Mouse (Mus musculus) adrenal gland, adult 10 weeks (tissue): ENCODE data around the gene Zbtb3. TPM values are rescaled to one million over a fixed set of nuclear protein-coding genes. Genes with fewer than 3 reads are reported as not detected.

Experiments
- polyA plus RNA-seq: library from polyadenylated mRNA; stranded (reverse); fragments of 350-450 nt; fragmentation: Illumina TruSeq; extraction: RNeasy Lipid Tissue Mini Kit (QIAGEN cat#74804); gene quantifications from one replicate; pipeline ENCODE4 v1.2.3, GENCODE M21; 2014; ENCODE audit warnings: low read depth, low replicate concordance

The Zbtb3 gene
- 0.47 TPM for polyA plus RNA-seq

GRCm38 (mm10) chr19:8802130-8802821, at the start of gene Zbtb3:
Gene Zbtb3, plus strand, starts transcription at chr19:8802555.

DNA sequence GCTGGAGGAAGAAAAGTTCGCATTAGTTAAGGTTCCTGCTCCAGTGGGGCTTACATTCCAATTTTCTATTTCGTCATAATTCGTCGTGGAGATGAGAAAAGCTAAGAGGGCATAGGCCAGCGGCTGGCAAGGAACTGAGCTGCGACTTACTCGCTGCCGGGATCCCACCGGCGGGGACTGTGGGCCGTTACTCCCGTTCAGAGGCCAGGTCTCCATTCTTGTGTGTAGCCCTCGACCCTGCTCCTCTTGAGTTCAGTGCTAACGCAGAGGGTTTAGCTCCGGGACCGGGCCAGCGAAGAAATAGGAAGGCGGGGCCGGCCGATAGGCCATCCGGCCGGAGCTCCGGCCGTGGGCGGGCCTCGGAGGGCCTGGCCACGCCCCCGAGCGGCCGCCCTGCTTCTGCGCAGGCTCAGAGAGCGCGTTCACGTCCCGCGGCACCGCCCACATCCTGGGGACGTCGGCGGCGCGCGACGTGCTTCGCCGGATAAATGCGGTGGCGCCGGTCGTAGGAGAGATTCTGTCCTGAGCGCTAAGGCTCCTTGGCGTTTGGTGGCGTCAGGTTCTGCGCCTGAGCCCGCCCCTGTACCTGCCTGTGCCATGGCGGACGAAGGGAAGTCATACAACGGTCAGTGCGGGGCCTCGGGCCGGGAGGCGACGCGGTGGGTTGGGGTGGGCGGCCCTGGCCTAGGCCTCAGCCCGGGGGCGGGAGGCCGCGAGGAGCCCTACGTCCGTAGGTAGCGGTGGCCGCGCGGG, 45.5 kb upstream of the Zbtb3 start, which contains the start of gene Nxf1:
Gene Nxf1, plus strand, starts transcription at position 439 of the 753 bp plus-strand sequence.

DNA sequence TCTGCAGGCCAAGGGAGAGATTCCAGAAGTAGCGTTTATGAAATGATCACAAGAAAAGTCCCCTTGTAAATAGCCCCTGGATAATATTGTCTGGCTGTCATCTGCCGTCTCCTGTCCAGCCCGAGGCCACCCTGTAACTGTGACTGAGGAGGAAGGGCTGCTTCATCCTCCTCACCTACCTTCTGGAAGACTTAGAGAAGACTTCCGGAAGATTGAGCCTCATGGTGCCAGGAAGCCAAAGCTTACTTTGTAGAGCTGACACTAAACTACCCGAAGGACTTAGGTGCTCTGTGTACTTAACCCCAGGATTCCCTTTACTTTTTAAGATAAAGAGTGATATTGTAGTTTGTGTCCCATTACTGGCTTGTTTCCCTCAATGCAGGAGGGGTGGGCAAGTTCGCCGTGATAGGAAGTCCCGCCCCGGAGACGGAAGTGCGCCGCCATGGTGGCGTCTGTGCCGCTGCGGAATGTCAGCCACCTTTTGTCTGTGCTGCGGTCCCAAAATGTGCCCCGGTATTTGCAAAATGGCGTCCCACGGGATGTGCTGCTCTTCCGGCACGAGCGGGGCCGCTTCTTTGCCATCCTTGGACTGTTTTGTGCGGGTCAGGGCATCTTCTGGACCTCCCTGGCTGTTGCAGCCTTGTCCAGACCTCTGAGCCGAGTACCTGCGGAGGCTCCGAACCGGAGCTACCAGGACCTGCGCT, 31.6 kb upstream of the Zbtb3 start, which contains the start of gene Tmem223:
Gene Tmem223, plus strand, starts transcription at position 430 of the 704 bp plus-strand sequence.

GRCm38 (mm10) chr19:8774086-8774835, 28.1 kb upstream of the Zbtb3 start, which contains the start of gene Tmem179b:
Gene Tmem179b, minus strand, starts transcription at chr19:8774467.

GRCm38 (mm10) chr19:8786008-8786781, 16.2 kb upstream of the Zbtb3 start, which contains the start of gene Taf6l:
Gene Taf6l, minus strand, starts transcription at chr19:8786417.

GRCm38 (mm10) chr19:8798264-8798946, 4.0 kb upstream of the Zbtb3 start, which contains the start of gene Polr2g:
Gene Polr2g, minus strand, starts transcription at chr19:8798577.

DNA sequence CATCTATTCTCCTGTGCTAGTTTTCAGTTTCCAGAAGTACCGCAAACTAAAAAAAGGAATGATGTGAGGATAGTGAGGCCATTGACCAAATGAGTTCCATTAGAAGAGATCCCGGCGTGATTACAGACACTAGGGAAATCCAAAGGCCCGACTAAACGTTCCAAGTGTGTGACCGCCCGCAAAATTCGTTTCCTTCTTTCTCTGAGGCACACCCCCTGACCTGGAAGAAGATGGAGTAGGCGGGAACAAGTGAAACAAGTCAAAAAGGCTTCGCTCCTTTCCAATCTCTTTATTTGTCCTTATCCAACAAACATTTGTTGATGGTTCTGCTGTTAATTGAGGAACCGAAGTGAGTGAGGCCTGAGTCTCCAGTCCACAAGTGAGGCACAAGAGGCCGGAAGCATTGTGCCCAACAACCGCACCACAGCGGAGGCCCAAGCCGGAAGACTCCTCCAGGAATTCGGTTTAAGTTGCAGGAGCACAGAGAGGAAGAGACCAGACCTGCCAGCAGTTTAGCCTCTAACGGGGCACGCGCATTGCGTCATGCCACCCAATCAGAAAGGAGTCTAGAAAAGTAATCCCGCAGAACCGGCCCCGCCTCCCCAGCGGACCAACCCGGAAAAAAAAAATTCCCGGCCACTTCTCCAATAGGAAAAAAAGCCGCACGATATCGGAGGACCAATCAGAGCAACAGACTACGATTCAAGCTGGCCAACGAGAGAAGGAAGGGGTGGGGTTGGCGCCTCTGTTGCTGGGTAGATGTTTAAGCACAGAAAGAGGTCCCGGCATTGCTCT, 16.6 kb downstream of the Zbtb3 start, which contains the start of gene Ttc9c:
Gene Ttc9c, minus strand, starts transcription at position 533 of the 795 bp plus-strand sequence.

GRCm38 (mm10) chr19:8819596-8820423, 17.5 kb downstream of the Zbtb3 start, which contains the start of gene Hnrnpul2:
Gene Hnrnpul2, plus strand, starts transcription at chr19:8820010.

DNA sequence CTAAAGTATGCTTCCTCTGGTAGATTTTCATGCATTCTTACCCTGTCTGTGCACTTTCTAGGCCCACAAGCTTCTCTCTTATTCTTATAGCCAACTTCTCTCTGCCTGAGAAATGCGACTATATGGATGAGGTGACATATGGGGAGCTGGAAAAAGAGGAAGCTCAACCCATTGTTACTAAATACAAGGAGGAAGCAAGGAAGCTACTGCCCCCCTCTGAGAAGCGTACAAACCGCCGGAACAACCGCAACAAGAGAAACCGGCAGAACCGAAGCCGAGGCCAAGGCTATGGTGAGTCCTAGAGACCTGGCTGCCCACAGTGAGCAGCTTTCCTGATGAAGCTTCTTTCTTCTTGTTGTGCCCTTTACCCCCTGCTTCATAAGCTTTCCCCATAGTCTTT, 27.3 kb downstream of the Zbtb3 start, which contains the start of gene AC129217.1:
Gene AC129217.1, plus strand, starts transcription at position 114 of the 400 bp plus-strand sequence.

DNA sequence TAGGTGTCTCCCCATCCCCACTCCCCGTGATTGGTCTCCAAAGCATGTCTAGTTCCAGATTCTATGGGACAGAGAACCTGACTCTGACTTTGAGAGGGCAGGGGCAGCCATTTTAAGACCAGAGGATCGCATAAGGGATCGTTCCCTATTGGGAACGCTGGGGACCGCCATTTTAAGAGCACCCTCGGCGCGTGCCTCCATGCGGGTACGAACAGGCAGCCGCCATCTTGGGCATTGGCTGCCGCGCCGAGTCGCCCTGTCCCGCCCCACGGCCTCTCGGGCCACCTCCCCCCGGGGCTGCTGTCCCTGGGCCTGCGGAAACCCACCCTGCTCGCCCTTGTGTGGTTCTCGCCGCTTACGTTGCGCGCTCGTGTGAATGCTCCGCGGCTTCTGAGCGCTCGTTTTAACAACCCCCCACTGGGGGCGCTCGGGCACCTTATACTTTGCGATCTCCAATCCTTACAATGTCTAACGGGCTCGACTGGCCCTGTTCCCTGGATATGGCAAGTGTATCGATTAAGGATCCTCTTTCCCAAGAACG, 35.0 kb downstream of the Zbtb3 start, which contains the start of gene Bscl2:
Gene Bscl2, plus strand, starts transcription at position 217 of the 541 bp plus-strand sequence.

DNA sequence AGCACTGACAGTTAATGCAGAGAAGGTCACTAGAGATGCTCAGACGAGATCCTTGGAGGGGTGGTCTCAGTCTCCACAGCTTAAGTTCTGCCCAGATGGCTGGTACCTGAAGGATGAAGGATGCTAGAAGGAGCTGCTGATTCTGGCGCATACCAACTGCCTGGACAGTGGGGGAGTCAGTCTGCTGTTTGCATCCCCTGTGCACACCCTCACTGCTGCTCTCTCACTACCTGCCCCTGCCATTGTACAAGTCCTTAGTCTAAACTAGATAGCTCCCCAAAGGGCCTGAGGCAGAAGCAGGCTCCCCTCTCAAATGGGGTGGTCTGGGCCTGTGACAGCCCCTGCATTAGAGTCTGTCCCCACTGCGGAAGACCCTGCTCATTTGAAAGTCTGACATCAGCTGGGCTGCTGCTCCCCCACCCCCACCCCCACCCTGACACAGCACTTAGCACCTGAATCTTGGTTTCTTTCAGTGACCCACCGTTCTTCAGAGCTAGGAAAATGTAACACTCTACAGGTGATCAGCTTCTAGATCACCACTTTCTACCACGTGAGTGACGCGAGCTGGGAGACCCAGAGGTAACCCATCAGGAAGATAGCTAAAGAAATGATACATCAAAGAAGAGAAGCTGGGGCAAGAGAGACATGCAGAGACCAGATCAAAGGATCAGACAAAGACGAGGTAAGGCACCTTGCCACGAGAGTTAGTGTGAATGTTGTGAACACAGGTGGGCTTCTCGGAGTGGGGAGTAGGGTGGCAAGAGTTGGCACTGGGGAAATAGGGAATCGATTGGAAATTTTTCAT, 37.0 kb downstream of the Zbtb3 start, which contains the start of gene Gng3:
Gene Gng3, minus strand, starts transcription at position 92 of the 805 bp plus-strand sequence.

GRCm38 (mm10) chr19:8850402-8850901, 48.1 kb downstream of the Zbtb3 start, which contains the start of gene Lrrn4cl:
Gene Lrrn4cl, plus strand, starts transcription at chr19:8850768.

